Mouse (Mus musculus): ENCODE results near the gene Srrm1.

DNA sequence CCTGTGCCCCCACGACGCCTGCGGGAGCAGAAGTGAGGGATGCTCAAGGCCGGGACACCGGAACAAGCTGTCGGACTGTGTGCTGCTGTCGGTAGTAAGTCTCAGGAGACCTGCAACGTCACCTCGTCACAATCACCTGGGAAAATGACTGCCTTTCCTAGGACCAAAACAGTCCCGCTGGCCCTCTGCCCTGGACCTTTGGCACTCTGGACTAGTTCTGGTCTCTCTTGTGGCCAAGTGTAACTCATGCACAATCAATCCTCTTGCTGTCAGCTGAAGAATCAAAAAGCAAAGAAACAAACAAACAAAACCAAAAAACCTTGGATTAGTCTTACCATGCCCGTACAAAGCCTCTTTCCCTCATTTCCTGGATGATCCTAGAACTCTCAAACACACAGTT, 24.1 kb upstream of the Srrm1 start:
- TF ChIP-seq CTCF (IDR thresholded peaks at IDR 0.05; ENCODE audit: low read depth, low read length), result no peak
- no peak for TF ChIP-seq POLR2A (IDR thresholded peaks at IDR 0.05; ENCODE audit: borderline replicate concordance, low read depth, low read length)

Data from bone marrow macrophage, adult 2 months (primary cell).